Mouse (Mus musculus): ENCODE data around the gene Gm17455.
A peak's percentile ranks its signal among the peaks of the same experiment; 100 is the strongest.

The Gm17455 gene

GRCm38 (mm10) chr10:60373937-60374578, 25.5 kb upstream of the Gm17455 start:
- no peak for DNase-seq

- no peak for DNase-seq
These were observed 22.8 kb upstream of the Gm17455 start for GRCm38 (mm10) chr10:60376704-60377103.

- no peak for DNase-seq
These were observed 20.0 kb upstream of the Gm17455 start for GRCm38 (mm10) chr10:60379419-60379957.

GRCm38 (mm10) chr10:60380229-60380628, 19.3 kb upstream of the Gm17455 start:
- no peak for DNase-seq

- DNase-seq = no peak
These were observed 18.2 kb upstream of the Gm17455 start for GRCm38 (mm10) chr10:60381142-60381925.

- no peak for DNase-seq
These were observed 11.2 kb upstream of the Gm17455 start for GRCm38 (mm10) chr10:60388332-60388731.

- no peak for DNase-seq
These were observed 10.1 kb upstream of the Gm17455 start for GRCm38 (mm10) chr10:60389447-60389865.

GRCm38 (mm10) chr10:60390177-60390903, 9.2 kb upstream of the Gm17455 start:
- no peak for DNase-seq

- DNase-seq = no peak
These were observed 8.6 kb upstream of the Gm17455 start for GRCm38 (mm10) chr10:60390904-60391420.

- no peak for DNase-seq
These were observed 7.9 kb upstream of the Gm17455 start for GRCm38 (mm10) chr10:60391661-60392060.

- no peak for DNase-seq
These were observed 4.6 kb upstream of the Gm17455 start for GRCm38 (mm10) chr10:60394936-60395335.

GRCm38 (mm10) chr10:60395605-60396004, 3.9 kb upstream of the Gm17455 start:
- DNase-seq = no peak

- DNase-seq = no peak
These were observed 1.3 kb upstream of the Gm17455 start for GRCm38 (mm10) chr10:60398051-60398814.

GRCm38 (mm10) chr10:60400507-60401295, 1.2 kb downstream of the Gm17455 start:
- DNase-seq = no peak

- DNase-seq = peak; percentile 23 to 26
These were observed 6.1 kb downstream of the Gm17455 start for GRCm38 (mm10) chr10:60405460-60406177.

- DNase-seq = peak; percentile 68 to 72
These were observed 8.3 kb downstream of the Gm17455 start for GRCm38 (mm10) chr10:60407831-60408230.

GRCm38 (mm10) chr10:60411794-60412193, 12.3 kb downstream of the Gm17455 start:
- no peak for DNase-seq

GRCm38 (mm10) chr10:60413756-60414155, 14.2 kb downstream of the Gm17455 start:
- DNase-seq = no peak

- no peak for DNase-seq
These were observed 17.5 kb downstream of the Gm17455 start for GRCm38 (mm10) chr10:60417041-60417440.

GRCm38 (mm10) chr10:60418137-60418536, 18.6 kb downstream of the Gm17455 start:
- DNase-seq = peak; percentile 74 to 77

- DNase-seq = no peak
These were observed 20.1 kb downstream of the Gm17455 start for GRCm38 (mm10) chr10:60419624-60420023.

Measured in cerebellum, postnatal 36 days (tissue).